Mouse (Mus musculus) yolk sac, embryonic 10.5 days (tissue): ENCODE measurements around the gene Ogg1.
A peak's percentile ranks its signal among the peaks of the same experiment; 100 is the strongest.
"Not testable (repeated sequence)": the region's sequence is repeated elsewhere in the genome, so short reads cannot be mapped to it uniquely, and the experiment has no call there.

Experiments
- DNase-seq: peaks from one replicate; pipeline ENCODE4 v3.0.0-alpha.2; 2017; ENCODE audit warnings: low spot score

The Ogg1 gene

GRCm38 (mm10) chr6:113331721-113332120, 4.9 kb downstream of the Ogg1 start:
- DNase-seq = no peak

GRCm38 (mm10) chr6:113332734-113333133, 6.0 kb downstream of the Ogg1 start:
- not testable (repeated sequence) for DNase-seq

- DNase-seq = no peak
These were observed 6.6 kb downstream of the Ogg1 start for GRCm38 (mm10) chr6:113333137-113333950.

GRCm38 (mm10) chr6:113334216-113334615, 7.4 kb downstream of the Ogg1 start:
- no peak for DNase-seq

GRCm38 (mm10) chr6:113336852-113337620, 10.3 kb downstream of the Ogg1 start:
- DNase-seq = no peak

- no peak for DNase-seq
These were observed 14.8 kb downstream of the Ogg1 start for GRCm38 (mm10) chr6:113341574-113341973.

GRCm38 (mm10) chr6:113342297-113342696, 15.5 kb downstream of the Ogg1 start:
- no peak for DNase-seq

GRCm38 (mm10) chr6:113343177-113344092, 16.7 kb downstream of the Ogg1 start, which contains the start of gene Camk1:
TSS of gene Camk1 (minus strand) at chr6:113343984.
- peak; percentile 73 for DNase-seq

GRCm38 (mm10) chr6:113344321-113344720, 17.5 kb downstream of the Ogg1 start:
- no peak for DNase-seq

GRCm38 (mm10) chr6:113346897-113347296, 20.1 kb downstream of the Ogg1 start:
- no peak for DNase-seq

- DNase-seq = no peak
These were observed 23.8 kb downstream of the Ogg1 start for GRCm38 (mm10) chr6:113350538-113350937.

GRCm38 (mm10) chr6:113351161-113351560, 24.4 kb downstream of the Ogg1 start:
- no peak for DNase-seq

GRCm38 (mm10) chr6:113351653-113352052, 24.9 kb downstream of the Ogg1 start:
- no peak for DNase-seq

GRCm38 (mm10) chr6:113352820-113353219, 26.0 kb downstream of the Ogg1 start:
- DNase-seq = no peak

GRCm38 (mm10) chr6:113353696-113354095, 26.9 kb downstream of the Ogg1 start:
- DNase-seq = no peak

- DNase-seq = no peak
These were observed 34.7 kb downstream of the Ogg1 start for GRCm38 (mm10) chr6:113361476-113361875.

GRCm38 (mm10) chr6:113362241-113362640, 35.5 kb downstream of the Ogg1 start:
- DNase-seq = no peak

GRCm38 (mm10) chr6:113364518-113365135, 37.9 kb downstream of the Ogg1 start:
- DNase-seq = no peak

- DNase-seq = no peak
These were observed 39.9 kb downstream of the Ogg1 start for GRCm38 (mm10) chr6:113366639-113367038.

GRCm38 (mm10) chr6:113367574-113367973, 40.8 kb downstream of the Ogg1 start:
- DNase-seq = no peak

- DNase-seq = no peak
These were observed 41.4 kb downstream of the Ogg1 start for GRCm38 (mm10) chr6:113368124-113368523.

- DNase-seq = no peak
These were observed 41.8 kb downstream of the Ogg1 start for GRCm38 (mm10) chr6:113368577-113368976.
